Mouse (Mus musculus) right cerebral cortex, postnatal 25 days (tissue): ENCODE data around the gene Spry1.

ENCODE experiments used
- DNase-seq: peaks from one replicate; pipeline ENCODE4 v3.0.0; 2022

Gene Spry1

GRCm38 (mm10) chr3:37642681-37643214 lies 3.0 kb downstream of the Spry1 start:
- DNase-seq, result no peak

- DNase-seq, result no peak
Observed at GRCm38 (mm10) chr3:37643411-37643810, 3.7 kb downstream of the Spry1 start.

- no peak for DNase-seq
Observed at GRCm38 (mm10) chr3:37643903-37644302, 4.2 kb downstream of the Spry1 start.

GRCm38 (mm10) chr3:37645061-37645460 lies 5.3 kb downstream of the Spry1 start:
- no peak for DNase-seq

- no peak for DNase-seq
Observed at GRCm38 (mm10) chr3:37646221-37646620, 6.5 kb downstream of the Spry1 start.

GRCm38 (mm10) chr3:37647225-37647624 lies 7.5 kb downstream of the Spry1 start:
- DNase-seq, result no peak

GRCm38 (mm10) chr3:37648244-37648643 lies 8.5 kb downstream of the Spry1 start:
- DNase-seq, result no peak

- no peak for DNase-seq
Observed at GRCm38 (mm10) chr3:37649281-37649680, 9.5 kb downstream of the Spry1 start.

- no peak for DNase-seq
Observed at GRCm38 (mm10) chr3:37652537-37652936, 12.8 kb downstream of the Spry1 start.

GRCm38 (mm10) chr3:37653935-37654729 lies 14.4 kb downstream of the Spry1 start:
- peak; percentile 33 for DNase-seq

GRCm38 (mm10) chr3:37654787-37655186 lies 15.0 kb downstream of the Spry1 start:
- DNase-seq, result no peak

GRCm38 (mm10) chr3:37655933-37656633 lies 16.3 kb downstream of the Spry1 start:
- no peak for DNase-seq

- no peak for DNase-seq
Observed at GRCm38 (mm10) chr3:37657009-37657408, 17.3 kb downstream of the Spry1 start.

GRCm38 (mm10) chr3:37658155-37658554 lies 18.4 kb downstream of the Spry1 start:
- no peak for DNase-seq

- DNase-seq, result no peak
Observed at GRCm38 (mm10) chr3:37659621-37660020, 19.9 kb downstream of the Spry1 start.

GRCm38 (mm10) chr3:37666291-37667118 lies 26.8 kb downstream of the Spry1 start:
- no peak for DNase-seq

GRCm38 (mm10) chr3:37667119-37667467 lies 27.3 kb downstream of the Spry1 start:
- DNase-seq, result no peak

- DNase-seq, result no peak
Observed at GRCm38 (mm10) chr3:37667736-37668135, 28.0 kb downstream of the Spry1 start.

GRCm38 (mm10) chr3:37668652-37669051 lies 28.9 kb downstream of the Spry1 start:
- no peak for DNase-seq

GRCm38 (mm10) chr3:37669100-37669499 lies 29.4 kb downstream of the Spry1 start:
- DNase-seq, result no peak

- no peak for DNase-seq
Observed at GRCm38 (mm10) chr3:37672266-37673040, 32.7 kb downstream of the Spry1 start.

GRCm38 (mm10) chr3:37673513-37674261 lies 33.9 kb downstream of the Spry1 start:
- DNase-seq, result no peak
